Mouse (Mus musculus): Measurements from ENCODE around the gene Dlx3. TPM values are rescaled to one million over a fixed set of nuclear protein-coding genes. Genes with fewer than 3 reads are reported as not detected.

Gene Dlx3
- total RNA-seq, 2 experiments from 2014 or later: not detected

DNA sequence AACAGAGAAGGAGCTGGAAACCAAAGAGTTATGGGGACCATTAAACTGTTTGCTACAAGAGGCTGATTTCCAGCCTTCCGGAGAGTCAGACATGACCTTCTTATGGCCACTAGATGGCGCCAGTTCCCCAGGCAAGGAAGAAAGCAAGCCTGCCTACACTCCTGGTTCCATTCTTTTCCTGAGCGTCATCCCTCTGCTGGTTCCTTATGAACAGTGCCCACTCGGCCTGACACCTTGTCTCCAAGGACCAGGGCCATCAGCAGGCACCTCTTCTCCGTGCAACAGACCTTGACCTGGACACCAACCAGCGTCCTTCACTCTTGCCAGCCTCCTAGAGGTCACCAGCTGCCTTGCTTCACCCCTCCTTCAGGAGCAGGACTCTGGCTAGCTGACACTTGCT is 2.9 kb upstream of the Dlx3 start:
- intact Hi-C loops (cut with DNase I): loop anchor here (1.0 to 10.0 kb wide), 3 partner anchors 115 to 405 kb away; partner anchors contain the start of gene Slc35b1
- DNase-seq (ENCODE audit: low spot score in 2 of 2): peak; percentile 81 to 84

DNA sequence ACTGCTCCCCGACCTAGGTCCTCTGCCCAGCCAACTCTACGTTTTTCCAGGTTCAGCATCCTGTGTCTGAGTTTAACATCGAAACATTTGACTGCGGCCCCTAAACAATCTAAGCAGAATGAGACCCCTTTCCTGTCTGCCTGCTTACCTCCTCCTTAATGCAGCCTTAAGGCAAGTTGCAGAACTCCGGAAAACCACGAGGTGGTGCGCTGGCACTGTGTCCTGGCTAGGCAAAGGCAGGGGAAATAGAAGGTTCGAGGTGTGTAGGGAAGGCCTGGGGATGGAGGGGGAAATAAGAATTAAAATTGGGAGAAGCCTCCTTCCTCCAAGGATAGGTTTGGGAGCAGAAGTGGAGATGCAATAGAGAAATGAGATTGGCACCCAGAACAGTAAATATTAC is 1.4 kb upstream of the Dlx3 start:
- intact Hi-C loops (cut with DNase I): loop anchor here (1.0 to 10.0 kb wide), 3 partner anchors 133 to 404 kb away; partner anchors contain the start of gene Slc35b1
- DNase-seq (ENCODE audit: low spot score in 2 of 2): peak; percentile 77 to 84

DNA sequence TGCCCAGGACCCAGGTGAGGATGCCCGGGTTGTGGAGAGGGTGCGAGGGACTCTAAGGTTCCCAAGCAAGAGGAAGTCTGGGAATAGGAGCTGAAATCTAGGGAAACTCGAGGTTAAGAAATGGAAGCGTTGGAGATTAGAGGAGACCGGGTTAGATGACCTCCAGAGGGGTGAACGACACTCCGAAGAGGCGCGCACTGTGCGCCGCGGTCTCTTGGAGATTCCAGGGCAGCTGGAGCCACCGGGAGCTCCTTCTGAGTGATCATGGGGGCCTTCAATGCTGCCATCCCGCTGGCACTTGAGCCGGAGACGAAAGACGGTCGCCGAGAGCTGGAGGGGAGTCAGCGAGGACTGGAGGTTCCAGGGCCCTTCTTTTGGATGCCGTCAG is 708 bp downstream of the Dlx3 start:
- intact Hi-C loops (cut with DNase I): no loop called here
- no peak for DNase-seq (ENCODE audit: low spot score in 2 of 2)

DNA sequence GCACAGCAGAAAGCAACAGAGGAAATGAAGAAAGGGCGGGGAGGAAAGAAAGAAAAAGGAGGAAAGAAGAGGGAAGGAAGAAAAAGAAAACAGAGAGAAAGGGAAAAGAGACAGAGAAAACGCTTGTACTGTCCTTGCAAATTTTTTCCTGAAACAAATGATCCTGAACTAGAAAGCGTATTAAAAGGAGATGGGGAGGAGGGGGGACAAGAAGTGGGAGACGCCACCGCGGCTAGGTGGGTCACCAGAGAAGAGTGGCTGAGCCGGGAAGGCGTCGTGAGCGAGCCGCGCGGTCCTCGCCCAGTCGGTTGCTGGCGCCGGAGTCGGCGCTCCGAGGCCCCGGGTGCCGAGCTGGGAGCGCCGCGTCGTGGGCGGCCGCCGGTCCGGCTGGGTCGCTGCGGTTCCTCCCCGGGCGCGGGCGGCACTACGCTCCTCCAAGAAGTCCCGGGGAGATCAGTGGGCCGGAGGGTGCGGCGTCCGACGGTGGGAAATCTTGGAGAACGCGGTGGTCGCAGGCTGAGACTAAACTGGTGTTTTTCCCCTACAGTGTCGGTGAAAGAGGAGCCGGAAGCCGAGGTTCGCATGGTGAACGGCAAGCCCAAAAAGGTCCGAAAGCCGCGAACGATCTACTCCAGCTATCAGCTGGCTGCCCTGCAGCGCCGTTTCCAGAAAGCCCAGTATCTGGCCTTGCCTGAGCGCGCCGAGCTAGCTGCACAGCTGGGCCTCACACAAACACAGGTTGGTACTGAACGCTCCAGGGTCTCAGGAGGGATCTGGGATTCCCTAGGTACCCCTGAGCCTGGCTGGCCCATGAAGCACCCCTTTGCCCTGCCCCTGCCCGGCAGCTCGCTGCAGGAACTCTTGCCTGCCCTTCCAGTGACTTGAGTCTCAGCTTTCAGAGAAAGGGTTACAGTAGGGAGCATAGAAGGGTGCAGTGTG is 1.5 kb downstream of the Dlx3 start:
- intact Hi-C loops (cut with DNase I): no loop called here
- no peak for DNase-seq (ENCODE audit: low spot score in 2 of 2)

GRCm38 (mm10) chr11:95122100-95122489 is 2.2 kb downstream of the Dlx3 start:
- no peak for DNase-seq (ENCODE audit: low spot score in 2 of 2)
- intact Hi-C loops (cut with DNase I): no loop called here

GRCm38 (mm10) chr11:95125366-95125948 is 5.5 kb downstream of the Dlx3 start:
- no peak for DNase-seq (ENCODE audit: low spot score in 2 of 2)
- intact Hi-C loops (cut with DNase I): no loop called here

- intact Hi-C loops (cut with DNase I): no loop called here
- DNase-seq (ENCODE audit: low spot score in 2 of 2): no peak
These were observed 6.6 kb downstream of the Dlx3 start for GRCm38 (mm10) chr11:95126272-95127245.

DNA sequence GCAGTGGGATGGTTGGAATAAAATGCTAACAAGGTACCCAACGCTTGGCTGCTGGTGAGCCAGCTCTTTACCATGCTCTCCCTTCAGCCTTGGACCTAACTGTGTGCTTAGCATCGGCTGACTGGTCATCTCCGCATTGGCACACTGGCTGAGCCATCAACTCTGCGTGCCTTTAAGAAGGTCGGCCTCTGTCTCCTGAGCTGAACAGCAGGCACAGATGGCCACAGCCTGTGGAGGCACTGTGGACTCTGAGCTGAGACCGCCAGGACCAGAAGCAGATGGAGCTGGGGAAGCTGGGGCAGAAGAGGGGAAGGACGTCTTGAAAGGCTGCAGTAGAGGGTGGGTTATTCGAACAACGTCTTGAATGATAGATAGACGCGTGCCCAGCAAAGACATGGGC is 8.4 kb downstream of the Dlx3 start:
- intact Hi-C loops (cut with DNase I): no loop called here
- DNase-seq (ENCODE audit: low spot score in 2 of 2): no peak

DNA sequence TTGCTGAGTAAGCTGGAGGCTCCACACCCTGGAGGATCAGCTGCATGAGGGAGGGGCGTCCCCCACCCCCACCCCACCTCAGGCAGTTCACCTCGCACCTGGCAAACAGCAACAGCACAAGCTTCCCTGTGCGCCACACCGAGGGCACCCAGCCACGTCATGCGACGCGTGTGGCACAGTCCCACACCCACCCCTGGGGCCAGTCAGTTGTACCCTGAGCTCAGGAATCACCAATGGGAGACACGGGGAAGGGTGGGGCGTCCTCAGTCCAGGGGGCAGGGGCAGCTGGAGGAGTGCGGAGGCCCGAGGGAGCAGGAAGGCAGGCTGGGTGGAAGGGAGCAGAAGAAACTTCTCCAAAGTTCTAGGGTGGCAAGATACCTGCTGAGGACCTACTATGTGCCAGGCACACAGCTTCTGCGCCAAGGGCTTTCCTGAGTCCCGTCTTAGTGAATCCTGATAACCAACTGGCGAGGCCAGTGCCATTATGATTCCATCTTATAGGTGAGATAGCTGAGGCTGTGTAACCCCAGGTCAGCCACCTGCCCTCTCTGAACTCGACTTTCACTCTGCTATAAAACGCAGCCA is 10.8 kb downstream of the Dlx3 start:
- DNase-seq (ENCODE audit: low spot score in 2 of 2): no peak
- intact Hi-C loops (cut with DNase I): no loop called here

- DNase-seq (ENCODE audit: low spot score in 2 of 2): no peak
- intact Hi-C loops (cut with DNase I): no loop called here
These were observed 13.4 kb downstream of the Dlx3 start for GRCm38 (mm10) chr11:95133321-95133720.

GRCm38 (mm10) chr11:95137281-95137680 is 17.4 kb downstream of the Dlx3 start:
- intact Hi-C loops (cut with DNase I): no loop called here
- no peak for DNase-seq (ENCODE audit: low spot score in 2 of 2)

- intact Hi-C loops (cut with DNase I): loop anchor here (10.0 kb wide), 1 partner anchor 865 kb away; the partner anchor contains the start of gene Igf2bp1
These were observed 20.0 kb downstream of the Dlx3 start for GRCm38 (mm10) chr11:95139871-95140270.

GRCm38 (mm10) chr11:95142258-95142657 is 22.3 kb downstream of the Dlx3 start:
- intact Hi-C loops (cut with DNase I): loop anchor here (10.0 kb wide), 1 partner anchor 863 kb away; the partner anchor contains the start of gene Igf2bp1
- no peak for DNase-seq (ENCODE audit: low spot score in 2 of 2)

More at GRCm38 (mm10) chr11:95139871-95140270, 20.0 kb downstream of the Dlx3 start:
- DNase-seq (ENCODE audit: low spot score in 2 of 2): no peak

DNA sequence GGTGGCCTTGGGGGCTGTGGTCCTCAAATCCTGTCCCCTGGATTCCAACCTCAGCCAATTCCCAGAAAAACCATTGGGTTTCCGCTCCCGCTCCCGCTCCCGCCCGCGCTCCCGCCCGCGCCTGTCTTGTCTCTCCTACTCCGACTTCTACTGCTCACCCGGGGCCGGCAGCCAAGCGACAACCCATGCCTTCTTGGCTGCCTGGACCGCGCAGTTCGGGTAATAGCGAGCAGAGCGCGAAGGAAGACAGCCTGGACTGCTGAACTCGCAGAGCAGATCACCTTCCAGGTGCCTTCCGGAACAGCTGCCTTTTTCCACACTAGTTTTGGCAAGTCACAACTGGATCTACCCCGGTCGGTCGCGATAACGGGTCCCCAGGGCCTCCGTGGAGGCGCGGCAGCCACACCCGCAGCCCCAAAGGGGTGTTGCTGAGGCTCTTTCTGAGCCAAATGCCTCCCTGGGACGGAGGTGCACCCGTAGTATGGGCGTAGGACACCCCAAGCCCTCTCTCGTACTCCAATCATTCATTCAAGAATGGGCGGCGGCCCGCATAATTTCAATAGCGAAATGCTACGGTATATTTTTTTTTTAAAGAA is 23.2 kb downstream of the Dlx3 start:
- intact Hi-C loops (cut with DNase I): loop anchor here (10.0 kb wide), 1 partner anchor 862 kb away; the partner anchor contains the start of gene Igf2bp1
- no peak for DNase-seq (ENCODE audit: low spot score in 2 of 2)

GRCm38 (mm10) chr11:95143663-95144062 is 23.7 kb downstream of the Dlx3 start:
- intact Hi-C loops (cut with DNase I): loop anchor here (10.0 kb wide), 1 partner anchor 861 kb away; the partner anchor contains the start of gene Igf2bp1

GRCm38 (mm10) chr11:95144091-95144945 is 24.4 kb downstream of the Dlx3 start:
- intact Hi-C loops (cut with DNase I): loop anchor here (10.0 kb wide), 1 partner anchor 860 kb away; the partner anchor contains the start of gene Igf2bp1
- DNase-seq (ENCODE audit: low spot score in 2 of 2): no peak

More at GRCm38 (mm10) chr11:95143663-95144062, 23.7 kb downstream of the Dlx3 start:
- DNase-seq (ENCODE audit: low spot score in 2 of 2): no peak

GRCm38 (mm10) chr11:95144946-95145483 is 25.1 kb downstream of the Dlx3 start:
- intact Hi-C loops (cut with DNase I): loop anchor here (10.0 kb wide), 1 partner anchor 860 kb away; the partner anchor contains the start of gene Igf2bp1
- DNase-seq (ENCODE audit: low spot score in 2 of 2): no peak
